Mouse (Mus musculus) bone marrow, adult 2 months (tissue): ENCODE data around the gene Gm21866.
"Not testable (repeated sequence)": the region's sequence is repeated elsewhere in the genome, so short reads cannot be mapped to it uniquely, and the experiment has no call there.

Experiments
- CTCF ChIP-seq: fragments of 200-500 bp; IDR thresholded peaks from 2 replicates; pipeline ENCODE4 v1.5.1; 2011; ENCODE audit warnings: low read length, control low read depth; ENCODE audit not compliant: control insufficient read depth, insufficient read depth
- POLR2A ChIP-seq: fragments of 200-500 bp; IDR thresholded peaks from 2 replicates; pipeline ENCODE4 v1.6.1; 2011; ENCODE audit warnings: low read depth, mild to moderate bottlenecking, control low read depth, low read length, borderline replicate concordance; ENCODE audit not compliant: control insufficient read depth

DNA sequence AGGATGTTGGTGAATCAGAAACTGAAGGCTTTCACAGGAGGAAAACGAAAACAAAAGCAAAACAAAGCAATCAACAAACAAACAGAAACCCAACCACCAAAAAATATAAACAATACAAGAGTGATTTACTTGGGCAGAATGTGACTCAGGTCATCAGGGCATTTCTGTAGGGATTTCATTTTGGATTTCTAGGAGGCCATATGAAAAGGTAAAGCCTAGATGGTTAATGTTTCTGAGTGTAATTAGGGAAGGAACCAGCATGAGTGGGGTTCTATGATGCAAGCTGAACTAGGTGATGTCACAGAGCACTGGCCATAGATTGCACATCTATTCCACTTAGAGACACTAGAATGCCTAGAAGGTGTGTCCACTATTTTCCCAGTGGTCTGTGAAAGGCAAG is 28.3 kb upstream of the Gm21866 start, which contains the start of gene Gm20773:
- not testable (repeated sequence) for TF ChIP-seq CTCF, POLR2A
